Mouse (Mus musculus): ENCODE results near the gene 5430403G16Rik. TPM values are rescaled to one million over a fixed set of nuclear protein-coding genes. Genes with fewer than 3 reads are reported as not detected.
"Not testable (repeated sequence)": the region's sequence is repeated elsewhere in the genome, so short reads cannot be mapped to it uniquely, and the experiment has no call there.

The 5430403G16Rik gene
- polyA plus RNA-seq (2015; fragmentation: Nextera tagmentation; extraction: Ambion mirVana): 3.5 and 3.6 TPM in 2 replicates

DNA sequence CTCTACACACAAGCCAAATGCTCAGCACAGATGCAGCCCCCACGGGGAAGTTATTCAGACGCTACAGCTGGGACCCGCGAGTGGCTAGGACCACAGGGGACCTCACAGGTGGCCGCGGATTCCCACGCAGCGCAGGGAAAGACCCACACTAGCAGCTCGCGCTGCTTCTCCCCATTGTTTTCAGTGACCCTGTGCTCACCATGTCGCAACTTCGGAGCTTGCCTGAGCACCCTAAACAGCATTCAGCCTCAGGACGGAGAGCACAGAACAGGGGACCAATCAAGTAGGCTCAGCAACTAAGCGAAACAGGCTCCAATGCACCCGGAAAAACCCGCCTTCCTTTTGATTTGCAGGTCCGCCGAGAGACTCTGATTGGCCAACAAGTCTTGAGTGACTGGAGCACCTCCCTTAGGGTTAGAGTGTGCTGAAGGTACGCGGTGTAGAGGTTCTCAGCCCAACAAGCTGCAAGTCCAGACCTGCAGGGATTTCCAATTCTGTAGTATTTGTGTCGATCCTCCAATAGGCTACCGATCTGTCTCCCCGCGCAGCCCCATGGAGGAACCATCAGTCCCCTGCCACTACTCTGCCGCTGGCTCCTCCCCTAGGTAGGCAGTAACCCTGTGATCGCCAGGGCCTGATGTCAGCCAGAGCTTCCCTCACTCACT lies at the start of gene 5430403G16Rik:
5430403G16Rik (minus strand) TSS at position 505 of the 665 bp plus-strand sequence.
- H3K9ac ChIP-seq (replicated peaks; ENCODE audit: low read length): peak within 1 kb of the TSS; percentile 86
- not testable (repeated sequence) for H3K4me1 ChIP-seq (ENCODE audit: insufficient read depth, low read length); H3K36me3 ChIP-seq (ENCODE audit: insufficient read depth, low read length); H3K27me3 ChIP-seq (ENCODE audit: insufficient read depth, low read length); H3K9me3 ChIP-seq (ENCODE audit: low read length)
- 0% methylated on average over 26 of the region's 26 CpGs for WGBS
- peak; percentile 99 for ATAC-seq (ENCODE audit: low FRiP score, low TSS enrichment)
- peak within 1 kb of the TSS; percentile 91 for H3K27ac ChIP-seq (ENCODE audit: low read length)
- H3K4me3 ChIP-seq (ENCODE audit: low read length): peak within 1 kb of the TSS; percentile 71
- H3K4me2 ChIP-seq (replicated peaks; ENCODE audit: low read depth, low read length): peak within 1 kb of the TSS; percentile 63

DNA sequence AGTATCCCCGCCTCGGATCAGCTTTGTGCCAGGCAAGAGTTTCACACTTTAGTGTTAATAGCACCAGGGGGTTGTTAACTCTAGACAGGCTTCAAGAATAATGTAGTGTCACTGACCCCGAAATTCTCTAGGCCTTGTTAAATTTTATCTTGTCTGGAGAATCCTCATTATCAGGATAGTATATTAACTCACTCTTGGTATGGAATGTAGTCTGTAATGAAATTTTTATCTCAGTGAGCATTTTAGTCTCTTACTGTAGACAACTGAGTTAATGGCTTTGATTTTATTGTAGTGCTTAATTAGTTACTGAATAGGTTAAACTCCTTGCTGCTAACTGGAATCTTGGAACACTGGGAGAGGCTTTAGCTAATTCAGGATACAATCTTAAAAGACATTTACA lies 26.5 kb upstream of the 5430403G16Rik start:
- not testable (repeated sequence) for H3K4me2 ChIP-seq (replicated peaks; ENCODE audit: low read depth, low read length); H3K36me3 ChIP-seq (ENCODE audit: insufficient read depth, low read length); H3K27ac ChIP-seq (ENCODE audit: low read length); H3K9ac ChIP-seq (replicated peaks; ENCODE audit: low read length); H3K9me3 ChIP-seq (ENCODE audit: low read length); H3K4me1 ChIP-seq (ENCODE audit: insufficient read depth, low read length); H3K27me3 ChIP-seq (ENCODE audit: insufficient read depth, low read length); H3K4me3 ChIP-seq (ENCODE audit: low read length); ATAC-seq (ENCODE audit: low FRiP score, low TSS enrichment)
- 33% methylated on average over 3 of the region's 3 CpGs for WGBS

DNA sequence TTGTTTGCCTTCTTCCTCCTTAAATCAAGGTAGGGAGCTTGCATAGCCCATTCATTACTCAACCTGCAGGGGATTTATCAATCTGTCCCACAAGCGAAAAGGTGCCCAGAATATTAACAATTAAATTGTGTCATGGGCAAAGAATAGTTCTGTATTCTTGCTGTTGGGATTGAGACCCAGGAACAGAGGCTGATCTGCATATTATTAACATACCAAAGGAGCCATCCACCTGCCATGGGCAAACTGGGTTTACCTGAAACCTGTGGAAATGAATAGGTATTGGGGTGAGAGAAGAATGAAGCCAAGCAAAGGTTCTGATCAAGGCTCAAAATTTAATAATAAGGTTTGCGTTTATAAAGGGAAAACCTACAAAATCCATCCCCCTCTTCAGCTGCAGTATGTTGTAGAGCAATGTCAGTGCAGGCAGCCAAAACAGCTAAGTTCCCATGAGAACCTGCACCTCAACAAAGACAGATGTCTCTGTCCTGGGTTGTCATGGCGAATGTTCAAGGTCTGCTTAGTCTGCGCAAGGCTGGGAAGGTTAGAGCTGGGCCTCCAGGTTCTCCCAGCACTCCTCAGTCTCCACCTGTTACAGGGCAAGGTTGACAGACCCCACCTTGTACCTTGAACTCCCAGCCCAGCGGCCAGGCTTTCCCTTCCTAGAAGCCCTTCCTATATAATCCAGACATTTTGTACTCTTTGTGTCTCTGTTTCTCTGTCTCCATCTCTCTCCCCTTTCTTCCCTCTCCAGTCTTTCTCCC lies 544 bp upstream of the 5430403G16Rik start:
- peak overlapping the region; percentile 71 for H3K4me3 ChIP-seq (ENCODE audit: low read length)
- not testable (repeated sequence) for H3K9me3 ChIP-seq (ENCODE audit: low read length); H3K36me3 ChIP-seq (ENCODE audit: insufficient read depth, low read length); H3K4me1 ChIP-seq (ENCODE audit: insufficient read depth, low read length); H3K27me3 ChIP-seq (ENCODE audit: insufficient read depth, low read length)
- 54% methylated on average over 5 of the region's 5 CpGs for WGBS
- H3K27ac ChIP-seq (ENCODE audit: low read length): 0 out of 2 replicates have a peak overlapping the region, but pooled peaks have one; percentile 29
- ATAC-seq (ENCODE audit: low FRiP score, low TSS enrichment): peak; percentile 6; the same call in 1 of the 2 replicates
- H3K4me2 ChIP-seq (replicated peaks; ENCODE audit: low read depth, low read length): peak overlapping the region; percentile 63
- peak overlapping the region; percentile 86 for H3K9ac ChIP-seq (replicated peaks; ENCODE audit: low read length)

DNA sequence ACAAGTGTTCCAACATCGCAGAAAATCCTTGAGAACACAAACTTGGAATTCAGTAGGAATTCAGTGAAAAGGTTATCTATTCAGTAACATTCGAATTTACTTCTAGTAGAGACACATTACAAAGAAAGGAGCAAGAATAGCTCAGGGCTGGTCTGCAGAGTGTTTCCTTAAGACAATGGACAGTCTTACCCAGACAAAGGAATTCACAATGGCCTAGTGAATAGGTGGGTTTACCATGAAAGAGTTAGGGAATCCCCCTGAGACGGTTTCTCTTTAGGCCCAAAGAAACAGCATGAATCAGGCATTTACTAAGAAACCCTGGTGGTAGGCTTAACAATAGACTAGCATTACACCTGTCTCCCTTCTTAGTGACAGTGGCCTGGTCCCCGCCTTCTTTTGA lies 7.9 kb downstream of the 5430403G16Rik start:
- WGBS: 86% methylated on average over 4 of the region's 4 CpGs
- H3K27me3 ChIP-seq (ENCODE audit: insufficient read depth, low read length): no peaks in the 10 kb centered on the region
- H3K9me3 ChIP-seq (ENCODE audit: low read length): peaks cover 9% of the 10 kb centered on the region; the same call in 1 of the 2 replicates
- H3K36me3 ChIP-seq (ENCODE audit: insufficient read depth, low read length): no peaks in the 10 kb centered on the region
- no peak overlapping the region for H3K27ac ChIP-seq (ENCODE audit: low read length)
- no peak overlapping the region for H3K4me3 ChIP-seq (ENCODE audit: low read length)
- ATAC-seq (ENCODE audit: low FRiP score, low TSS enrichment): no peak
- H3K4me1 ChIP-seq (ENCODE audit: insufficient read depth, low read length): no peaks in the 10 kb centered on the region
- H3K4me2 ChIP-seq (replicated peaks; ENCODE audit: low read depth, low read length): no peak overlapping the region
- no peak overlapping the region for H3K9ac ChIP-seq (replicated peaks; ENCODE audit: low read length)

Other genes with a start within 250 kb of the 5430403G16Rik start
- 11.9 and 14.5 TPM in 2 replicates for gene Crlf2, start 132.0 kb downstream of the 5430403G16Rik start, polyA plus RNA-seq (2015; fragmentation: Nextera tagmentation; extraction: Ambion mirVana)
- 12.5 and 12.8 TPM in 2 replicates for gene 4930522L14Rik, start 60.8 kb upstream of the 5430403G16Rik start, polyA plus RNA-seq (2015; fragmentation: Nextera tagmentation; extraction: Ambion mirVana)
- 0.72 and 0.76 TPM in 2 replicates for gene Gm15446, start 232.4 kb upstream of the 5430403G16Rik start, polyA plus RNA-seq (2015; fragmentation: Nextera tagmentation; extraction: Ambion mirVana)